Mouse (Mus musculus): ENCODE results near the gene Rgsl1.

DNA sequence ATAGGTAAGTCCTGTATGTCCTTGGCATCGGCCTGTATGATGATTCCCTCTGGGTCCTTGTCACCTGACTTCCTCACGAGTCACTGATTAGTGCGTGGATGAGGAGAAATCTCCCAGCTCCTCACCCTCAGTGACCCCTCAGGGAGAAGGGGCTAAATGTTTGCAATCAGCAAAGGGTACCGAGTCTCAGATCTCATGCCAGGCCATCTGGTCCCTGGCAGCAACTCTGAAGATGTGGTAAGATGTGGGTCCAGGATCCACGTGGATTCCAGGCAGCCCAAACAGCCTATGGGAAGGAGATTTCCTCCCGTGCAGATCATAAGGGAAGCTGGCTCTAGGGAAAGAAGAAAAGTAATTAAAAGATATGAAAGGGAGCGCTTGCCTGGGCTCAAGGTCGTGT, 12.0 kb upstream of the Rgsl1 start:
- TF ChIP-seq GATA1 (IDR thresholded peaks at IDR 0.05; ENCODE audit: borderline replicate concordance, low read length) (no peak), FLI1 (IDR thresholded peaks at IDR 0.05; ENCODE audit: low read length) (no peak)

Data from megakaryocyte, embryonic 14.5 days (primary cell).